Mouse (Mus musculus): Measurements from ENCODE around the gene Spdl1.
"Not testable (repeated sequence)": the region's sequence is repeated elsewhere in the genome, so short reads cannot be mapped to it uniquely, and the experiment has no call there.

The Spdl1 gene

GRCm38 (mm10) chr11:34805026-34805425 lies 28.4 kb downstream of the Spdl1 start:
- DNase-seq (ENCODE audit: low read depth, low spot score), result not testable (repeated sequence)

- DNase-seq (ENCODE audit: low read depth, low spot score), result not testable (repeated sequence)
These were observed 35.4 kb downstream of the Spdl1 start for GRCm38 (mm10) chr11:34798066-34798465.

GRCm38 (mm10) chr11:34796097-34796496 lies 37.3 kb downstream of the Spdl1 start:
- DNase-seq (ENCODE audit: low read depth, low spot score), result no peak

- no peak for DNase-seq (ENCODE audit: low read depth, low spot score)
These were observed 41.6 kb downstream of the Spdl1 start for GRCm38 (mm10) chr11:34791872-34792271.

GRCm38 (mm10) chr11:34784864-34785263 lies 48.6 kb downstream of the Spdl1 start:
- no peak for DNase-seq (ENCODE audit: low read depth, low spot score)

GRCm38 (mm10) chr11:34783587-34784043 lies 49.8 kb downstream of the Spdl1 start, which contains the start of gene Dock2:
Dock2 (minus strand) TSS chr11:34783892.
- no peak for DNase-seq (ENCODE audit: low read depth, low spot score)

GRCm38 (mm10) chr11:34782516-34783430 lies 50.7 kb downstream of the Spdl1 start:
- no peak for DNase-seq (ENCODE audit: low read depth, low spot score)

GRCm38 (mm10) chr11:34780786-34781185 lies 52.7 kb downstream of the Spdl1 start:
- no peak for DNase-seq (ENCODE audit: low read depth, low spot score)

- DNase-seq (ENCODE audit: low read depth, low spot score), result no peak
These were observed 53.5 kb downstream of the Spdl1 start for GRCm38 (mm10) chr11:34779966-34780365.

- no peak for DNase-seq (ENCODE audit: low read depth, low spot score)
These were observed 55.1 kb downstream of the Spdl1 start for GRCm38 (mm10) chr11:34778351-34778750.

- DNase-seq (ENCODE audit: low read depth, low spot score), result no peak
These were observed 55.9 kb downstream of the Spdl1 start for GRCm38 (mm10) chr11:34777529-34777928.

- no peak for DNase-seq (ENCODE audit: low read depth, low spot score)
These were observed 57.4 kb downstream of the Spdl1 start for GRCm38 (mm10) chr11:34776054-34776453.

- no peak for DNase-seq (ENCODE audit: low read depth, low spot score)
These were observed 58.8 kb downstream of the Spdl1 start for GRCm38 (mm10) chr11:34774636-34775035.

- no peak for DNase-seq (ENCODE audit: low read depth, low spot score)
These were observed 60.0 kb downstream of the Spdl1 start for GRCm38 (mm10) chr11:34773304-34773895.

GRCm38 (mm10) chr11:34771221-34771986 lies 62.0 kb downstream of the Spdl1 start:
- DNase-seq (ENCODE audit: low read depth, low spot score), result peak; percentile 64

GRCm38 (mm10) chr11:34770666-34771065 lies 62.8 kb downstream of the Spdl1 start:
- no peak for DNase-seq (ENCODE audit: low read depth, low spot score)

GRCm38 (mm10) chr11:34769946-34770345 lies 63.5 kb downstream of the Spdl1 start:
- DNase-seq (ENCODE audit: low read depth, low spot score), result no peak

- DNase-seq (ENCODE audit: low read depth, low spot score), result no peak
These were observed 64.0 kb downstream of the Spdl1 start for GRCm38 (mm10) chr11:34769396-34769795.

- no peak for DNase-seq (ENCODE audit: low read depth, low spot score)
These were observed 69.6 kb downstream of the Spdl1 start for GRCm38 (mm10) chr11:34763739-34764361.

GRCm38 (mm10) chr11:34762570-34763127 lies 70.8 kb downstream of the Spdl1 start:
- DNase-seq (ENCODE audit: low read depth, low spot score), result no peak

- no peak for DNase-seq (ENCODE audit: low read depth, low spot score)
These were observed 71.3 kb downstream of the Spdl1 start for GRCm38 (mm10) chr11:34762125-34762524.
